Mouse (Mus musculus) CD4-positive, CD25-positive, alpha-beta regulatory T cell, adult 4 months (primary cell): ENCODE measurements around the gene Bphl. TPM values are rescaled to one million over a fixed set of nuclear protein-coding genes. Genes with fewer than 3 reads are reported as not detected.
"Not testable (repeated sequence)": the region's sequence is repeated elsewhere in the genome, so short reads cannot be mapped to it uniquely, and the experiment has no call there.

Experiments used
- ATAC-seq: one replicate; pipeline ENCODE4 v1.8.0; 2017
- polyA plus RNA-seq, 2 experiments: library from polyadenylated mRNA; unstranded; fragments of 100-300 nt; shearing (Covaris generic); gene quantifications; one replicate each; pipeline ENCODE4 v1.2.1; 2017

Bphl gene
- polyA plus RNA-seq, 2 experiments from 2014 or later = 29.9 to 36.0 TPM

DNA sequence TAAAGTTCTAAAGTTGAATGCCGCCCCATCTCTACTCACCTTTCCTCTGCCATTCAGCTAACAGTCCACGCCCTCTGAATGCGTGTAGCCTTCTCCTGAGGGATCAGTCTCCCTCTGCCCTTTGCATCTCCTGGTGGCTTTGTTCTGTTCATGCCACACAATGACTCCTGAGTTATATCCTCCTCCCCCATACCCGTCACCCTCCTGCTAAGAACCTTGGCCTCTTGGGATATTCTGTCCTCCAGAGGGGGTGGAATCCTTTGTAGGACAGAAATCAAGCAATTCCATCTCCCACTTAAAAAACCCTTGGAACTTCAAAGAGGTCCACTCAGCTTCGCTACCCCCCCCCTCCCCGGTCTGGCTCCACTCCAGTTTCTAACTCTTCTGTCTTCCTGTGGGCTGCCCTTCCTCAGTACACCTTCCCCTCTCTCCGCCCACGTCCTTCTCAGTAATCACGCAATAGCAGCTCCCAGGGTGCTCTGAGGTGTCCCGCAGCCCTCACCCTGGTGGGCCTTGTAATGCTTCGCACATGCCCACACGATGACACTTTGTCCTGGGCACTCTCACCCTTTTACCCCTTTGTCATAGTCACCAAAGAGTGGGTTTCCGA lies 16.4 kb downstream of the Bphl start:
- no peak for ATAC-seq

- no peak for ATAC-seq
Observed at GRCm38 (mm10) chr13:34054391-34054790, 17.0 kb downstream of the Bphl start.

DNA sequence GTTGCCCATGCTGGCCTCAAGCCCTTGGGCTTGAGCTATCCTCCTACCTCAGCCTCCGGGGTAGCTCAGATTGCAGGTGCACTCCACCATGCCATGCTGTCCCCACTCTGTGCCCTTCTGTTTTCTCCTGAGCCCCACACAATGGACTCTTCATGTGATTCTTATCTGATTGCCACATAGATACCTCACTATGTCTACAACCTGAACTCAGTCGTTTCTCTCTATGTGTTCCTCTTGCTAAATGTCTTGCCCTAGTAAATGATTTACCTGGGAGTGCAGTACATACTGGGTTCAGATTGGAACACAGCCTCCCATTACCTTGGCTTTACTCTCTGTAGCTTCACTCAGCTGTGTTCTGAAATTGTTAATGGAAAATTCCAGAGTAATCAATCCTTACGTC lies 17.6 kb downstream of the Bphl start:
- no peak for ATAC-seq

DNA sequence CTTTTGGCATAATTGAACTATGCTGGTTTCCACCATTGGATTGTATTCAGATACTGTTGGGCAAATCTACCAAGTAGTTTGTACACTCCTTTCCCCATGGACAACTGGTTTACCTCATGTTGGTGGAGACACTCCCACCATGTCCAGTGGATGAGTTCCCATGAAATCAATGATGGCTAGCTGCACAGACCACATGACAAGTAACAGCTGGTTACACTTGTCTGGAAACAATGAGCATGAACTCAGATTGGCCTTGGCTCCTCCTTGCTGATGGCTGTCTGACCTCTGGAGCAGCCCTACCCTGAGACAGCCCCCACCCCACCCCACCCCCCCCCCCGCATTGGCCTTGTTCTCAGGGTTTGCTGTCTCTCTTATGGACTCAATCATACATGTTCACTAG lies 19.9 kb downstream of the Bphl start:
- no peak for ATAC-seq

GRCm38 (mm10) chr13:34060061-34060460 lies 22.7 kb downstream of the Bphl start:
- no peak for ATAC-seq

GRCm38 (mm10) chr13:34062466-34062865 lies 25.1 kb downstream of the Bphl start:
- ATAC-seq = no peak

- no peak for ATAC-seq
Observed at GRCm38 (mm10) chr13:34066351-34066750, 29.0 kb downstream of the Bphl start.

- no peak for ATAC-seq
Observed at GRCm38 (mm10) chr13:34070296-34070695, 32.9 kb downstream of the Bphl start.

GRCm38 (mm10) chr13:34071836-34072235 lies 34.4 kb downstream of the Bphl start:
- no peak for ATAC-seq

- no peak for ATAC-seq
Observed at GRCm38 (mm10) chr13:34072847-34073246, 35.5 kb downstream of the Bphl start.

GRCm38 (mm10) chr13:34074441-34074840 lies 37.0 kb downstream of the Bphl start:
- ATAC-seq = not testable (repeated sequence)

DNA sequence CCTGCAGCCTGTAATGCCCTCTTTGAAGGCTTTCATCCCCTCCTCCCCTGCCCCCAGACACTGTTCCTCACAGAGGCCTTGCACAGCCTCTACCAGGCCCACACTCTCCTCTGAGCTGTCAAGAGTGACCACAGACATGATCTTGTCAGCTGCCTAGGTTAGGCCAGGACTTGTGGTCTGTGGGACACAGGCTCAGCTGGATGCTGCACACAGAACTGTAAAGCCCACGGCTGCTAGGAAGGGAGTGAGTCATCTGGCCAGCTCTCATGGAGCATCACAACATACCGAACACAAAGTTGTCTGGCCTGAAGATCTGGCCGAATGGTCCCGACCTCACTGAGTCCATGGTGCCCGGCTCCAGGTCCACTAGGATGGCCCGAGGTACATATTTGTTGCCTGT lies 38.5 kb downstream of the Bphl start:
- ATAC-seq = not testable (repeated sequence)

- ATAC-seq = no peak
Observed at GRCm38 (mm10) chr13:34076561-34077491, 39.4 kb downstream of the Bphl start.

DNA sequence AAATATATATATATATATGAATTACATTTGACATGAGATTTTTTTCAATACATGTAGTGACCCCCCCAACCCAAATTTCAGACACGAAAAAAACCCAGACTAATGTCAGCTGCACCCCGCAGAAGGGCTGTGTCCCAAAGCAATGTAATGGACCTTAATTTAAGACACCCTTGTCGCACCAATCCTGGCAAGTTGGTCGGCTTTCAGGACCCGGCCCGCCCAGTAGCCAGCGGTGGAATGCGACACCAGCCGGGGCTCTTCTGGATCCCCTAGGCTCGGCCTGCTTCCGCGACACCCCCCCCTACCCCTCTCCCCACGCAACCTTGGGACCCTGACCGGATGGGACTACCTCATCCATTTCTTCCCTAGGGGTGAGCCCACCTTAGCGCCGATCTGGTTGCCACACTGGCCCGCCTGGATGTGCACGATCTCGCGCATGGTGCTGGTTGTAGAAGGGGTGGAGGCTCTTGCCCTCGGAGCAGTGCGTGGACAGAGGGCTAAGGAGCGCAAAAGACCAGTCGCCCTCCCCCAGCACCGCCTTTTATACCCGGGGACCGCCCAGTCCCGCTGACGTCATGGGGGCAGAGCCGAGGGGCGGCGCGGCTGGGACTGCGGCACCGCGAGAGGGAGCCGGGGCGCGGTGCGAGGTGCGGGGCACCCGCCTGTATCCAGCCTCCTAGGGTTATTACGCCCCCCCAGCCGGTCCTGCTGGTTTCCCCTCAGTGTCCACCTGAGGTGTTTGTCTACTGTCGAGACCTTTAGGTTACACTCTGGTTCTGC lies 40.3 kb downstream of the Bphl start, which contains the start of gene Tubb2a:
Tubb2a (minus strand) TSS at position 516 of the 780 bp plus-strand sequence.
- peak; percentile 92 for ATAC-seq

DNA sequence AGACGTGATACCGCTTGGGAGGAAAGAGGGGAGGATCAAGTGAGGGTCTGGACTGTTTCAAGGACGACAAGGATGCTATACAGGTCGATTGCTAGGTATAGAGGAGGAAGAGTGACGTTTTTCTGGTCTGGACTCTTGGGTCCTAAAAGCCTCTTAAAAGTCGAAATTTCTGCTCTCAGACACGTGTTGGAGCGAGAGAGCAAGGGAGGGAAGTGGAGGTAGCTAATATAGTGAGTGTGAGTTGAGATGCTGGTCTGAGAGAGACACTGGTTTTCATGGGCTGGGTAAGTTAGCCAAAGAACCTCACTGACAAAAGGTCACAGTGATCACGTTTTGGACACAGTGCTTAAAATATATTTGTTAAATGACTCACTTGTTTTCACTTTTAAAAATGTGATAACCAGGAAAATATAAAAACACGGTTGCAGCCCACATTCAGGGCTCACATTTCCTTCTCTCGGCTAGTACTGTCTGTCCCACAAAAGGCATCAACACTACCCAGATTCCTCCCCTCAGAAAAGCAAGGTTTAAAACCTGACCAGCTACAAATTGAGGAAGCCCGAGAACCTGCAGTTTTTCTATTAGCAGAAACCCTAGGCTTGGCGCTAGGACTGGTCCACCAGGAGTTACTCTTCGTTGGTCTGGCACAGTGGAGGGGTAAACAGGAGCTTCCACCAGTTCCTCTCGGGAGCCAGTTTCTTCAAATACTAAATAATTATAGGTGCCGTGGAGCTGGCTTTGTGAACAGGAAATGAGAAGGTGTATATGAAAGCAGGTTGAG lies 41.3 kb downstream of the Bphl start:
- peak; percentile 16 for ATAC-seq

DNA sequence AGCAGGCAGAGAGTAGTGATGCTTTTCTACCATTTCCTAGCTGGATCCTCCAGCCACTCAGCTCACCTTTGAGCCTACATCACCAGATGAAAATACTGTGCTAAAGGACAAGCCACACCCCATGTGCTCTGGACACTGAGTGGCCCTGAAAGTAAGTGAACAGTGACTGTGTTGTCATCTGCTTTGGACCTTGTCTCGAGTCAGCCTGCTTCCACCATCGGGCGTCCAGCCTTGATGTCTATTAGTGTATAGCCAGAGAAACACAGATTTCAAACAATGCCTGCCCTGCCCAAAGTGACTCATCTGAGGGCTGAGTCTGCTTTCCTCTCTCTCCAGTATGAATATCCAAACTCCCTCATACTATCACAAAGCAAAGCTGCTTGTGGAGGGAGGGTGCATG lies 42.4 kb downstream of the Bphl start:
- ATAC-seq = no peak

- no peak for ATAC-seq
Observed at GRCm38 (mm10) chr13:34081926-34082325, 44.5 kb downstream of the Bphl start.

- ATAC-seq = no peak
Observed at GRCm38 (mm10) chr13:34084026-34084750, 46.8 kb downstream of the Bphl start.

DNA sequence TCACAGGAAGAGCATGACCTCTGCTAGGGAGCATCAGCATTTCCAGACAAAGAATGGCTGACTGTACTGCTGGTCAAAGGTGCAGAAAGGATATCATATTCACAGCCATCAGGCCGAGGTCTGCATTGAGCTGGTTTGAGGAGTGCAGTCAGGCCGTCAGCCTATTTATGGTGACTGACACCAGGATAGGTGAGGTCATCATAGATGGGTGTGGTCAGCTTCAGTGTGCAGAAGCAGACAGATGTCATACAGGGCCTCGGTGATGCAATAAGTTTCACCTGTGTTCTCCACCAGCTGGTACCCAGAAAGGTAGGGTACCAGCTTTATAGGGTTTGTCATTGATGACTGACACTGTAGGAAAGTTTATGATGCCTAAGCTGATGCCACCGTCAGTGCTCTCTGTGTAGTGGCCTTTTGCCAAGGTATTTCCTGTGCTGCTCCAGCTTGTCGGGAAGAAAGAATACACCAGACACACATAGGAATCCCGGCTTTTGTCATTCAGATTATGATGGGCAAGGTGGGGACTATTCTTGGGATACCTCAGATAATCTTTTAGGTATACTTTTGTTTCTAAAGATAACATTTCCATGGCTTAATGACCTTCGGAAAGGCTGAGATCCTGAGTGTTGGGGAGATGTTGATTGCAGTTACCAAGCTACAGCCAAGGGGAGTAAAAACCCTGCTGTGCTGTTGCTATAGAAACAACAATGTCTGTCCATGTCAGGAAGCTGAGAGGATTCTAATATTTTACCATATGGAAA lies 49.8 kb downstream of the Bphl start:
- no peak for ATAC-seq

DNA sequence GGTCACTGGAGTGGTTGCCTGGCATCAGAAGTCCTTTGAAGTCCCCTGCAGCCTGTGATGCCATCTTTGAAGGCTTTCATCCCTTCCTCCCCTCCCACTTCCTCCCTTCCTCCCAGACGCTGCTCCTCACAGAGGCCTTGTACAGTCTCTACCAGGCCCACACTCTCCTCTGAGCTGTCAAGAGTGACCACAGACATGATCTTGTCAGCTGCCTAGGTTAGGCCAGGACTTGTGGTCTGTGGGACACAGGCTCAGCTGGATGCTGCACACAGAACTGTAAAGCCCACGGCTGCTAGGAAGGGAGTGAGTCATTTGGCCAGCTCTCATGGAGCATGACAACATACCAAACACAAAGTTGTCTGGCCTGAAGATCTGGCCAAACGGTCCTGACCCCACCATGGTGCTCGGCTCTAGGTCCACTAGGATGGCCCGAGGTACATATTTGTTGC lies 50.8 kb downstream of the Bphl start:
- peak; percentile 25 for ATAC-seq

DNA sequence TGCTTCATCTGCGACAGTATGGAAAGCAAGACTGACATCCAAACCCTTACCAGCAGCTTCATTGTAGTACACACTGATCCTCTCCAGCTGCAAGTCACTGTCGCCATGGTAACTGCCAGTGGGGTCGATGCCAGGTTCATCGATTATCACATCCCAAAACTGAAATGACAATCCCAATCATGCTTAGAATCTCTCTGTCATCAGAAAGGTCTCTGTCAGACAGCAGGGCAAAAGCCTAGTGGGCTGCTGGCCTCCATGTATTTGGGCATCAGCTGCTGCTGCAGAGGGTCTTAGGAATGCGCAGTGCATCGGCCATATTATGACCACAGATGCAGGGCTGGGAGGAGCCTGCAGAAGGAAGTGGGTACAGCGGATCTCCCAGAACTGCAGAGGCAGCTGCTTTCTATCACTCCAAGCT lies 51.5 kb downstream of the Bphl start:
- ATAC-seq = peak; percentile 91
